Mouse (Mus musculus) lung, embryonic 15.5 days (tissue): ENCODE data around the gene Olfr1019. TPM values are rescaled to one million over a fixed set of nuclear protein-coding genes. Genes with fewer than 3 reads are reported as not detected.

Experiments used
- ATAC-seq: fragments of 200-750 bp; cut with Nextera tagmentation; 2 replicates; pipeline ENCODE4 v1.8.0; 2017; ENCODE audit warnings: moderate number of reproducible peaks, borderline replicate concordance; ENCODE audit not compliant: low FRiP score, low TSS enrichment; ENCODE audit errors: extremely low read depth
- H3K27ac ChIP-seq: fragments of 300-500 bp; sonication (generic); 2 replicates; pipeline ENCODE4 v1.5.1; 2015; ENCODE audit warnings: moderate library complexity, mild to moderate bottlenecking, inconsistent platforms
- H3K27me3 ChIP-seq: fragments of 300-500 bp; sonication (generic); 2 replicates; pipeline ENCODE4 v1.6.1; 2015; ENCODE audit warnings: inconsistent platforms
- H3K36me3 ChIP-seq: fragments of 300-500 bp; sonication (generic); 2 replicates; pipeline ENCODE4 v1.6.1; 2015; ENCODE audit warnings: inconsistent platforms
- H3K4me1 ChIP-seq: fragments of 300-500 bp; sonication (generic); 2 replicates; pipeline ENCODE4 v1.6.1; 2015; ENCODE audit warnings: inconsistent platforms
- H3K4me2 ChIP-seq: fragments of 300-500 bp; sonication (generic); 2 replicates; pipeline ENCODE4 v1.6.1; 2015; ENCODE audit warnings: inconsistent platforms, mild to moderate bottlenecking, moderate library complexity
- H3K4me3 ChIP-seq: fragments of 300-500 bp; sonication (generic); 2 replicates; pipeline ENCODE4 v1.5.1; 2015; ENCODE audit warnings: mild to moderate bottlenecking, inconsistent platforms
- H3K9ac ChIP-seq: fragments of 300-500 bp; sonication (generic); 2 replicates; pipeline ENCODE4 v1.6.1; 2015; ENCODE audit warnings: inconsistent platforms
- H3K9me3 ChIP-seq: fragments of 300-500 bp; sonication (generic); 2 replicates; pipeline ENCODE4 v1.6.1; 2016; ENCODE audit warnings: inconsistent platforms
- WGBS: fragments of 180-500 bp; shearing (Covaris S2); methylation state at CpG from one replicate; pipeline ENCODE4 v1.1.7; 2015; 5-methylcytosine and 5-hydroxymethylcytosine counted together
- polyA plus RNA-seq: library from polyadenylated mRNA; unstranded; fragments of >200 nt; fragmentation: Nextera tagmentation; extraction: Ambion mirVana; gene quantifications from 2 replicates; pipeline ENCODE4 v1.2.1, GENCODE M21; 2015

The Olfr1019 gene
- polyA plus RNA-seq, result not detected in 2 replicates

DNA sequence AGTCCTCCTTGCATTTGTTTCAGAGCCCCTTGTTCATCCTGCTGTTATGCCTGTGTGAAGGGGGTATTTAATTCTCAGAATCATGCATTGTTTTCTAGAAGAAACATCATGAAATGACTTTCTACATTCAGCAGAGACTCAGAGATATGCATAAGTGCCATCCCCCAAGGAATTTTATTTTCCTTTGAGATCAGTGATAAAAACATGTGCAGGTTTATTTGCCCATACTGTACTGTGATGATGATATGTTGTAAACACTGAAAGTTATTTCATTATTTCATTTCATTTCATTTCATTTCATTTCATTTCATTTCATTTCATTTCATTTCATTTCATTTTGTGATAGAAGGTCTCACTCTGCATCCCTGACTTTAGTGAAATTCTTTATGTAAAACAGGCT is at the start of gene Olfr1019:
TSS of gene Olfr1019 (minus strand) at position 101 of the 400 bp plus-strand sequence.
- Histone ChIP-seq H3K9ac (no peak within 1 kb of the TSS), H3K27me3 (no peaks in the 10 kb centered on the region), H3K4me3 (no peak within 1 kb of the TSS), H3K4me2 (no peak within 1 kb of the TSS), H3K27ac (no peak within 1 kb of the TSS), H3K4me1 (no peaks in the 10 kb centered on the region), H3K36me3 (no peaks in the 10 kb centered on the region), H3K9me3 (no peaks in the 10 kb centered on the region)
- no peak for ATAC-seq

DNA sequence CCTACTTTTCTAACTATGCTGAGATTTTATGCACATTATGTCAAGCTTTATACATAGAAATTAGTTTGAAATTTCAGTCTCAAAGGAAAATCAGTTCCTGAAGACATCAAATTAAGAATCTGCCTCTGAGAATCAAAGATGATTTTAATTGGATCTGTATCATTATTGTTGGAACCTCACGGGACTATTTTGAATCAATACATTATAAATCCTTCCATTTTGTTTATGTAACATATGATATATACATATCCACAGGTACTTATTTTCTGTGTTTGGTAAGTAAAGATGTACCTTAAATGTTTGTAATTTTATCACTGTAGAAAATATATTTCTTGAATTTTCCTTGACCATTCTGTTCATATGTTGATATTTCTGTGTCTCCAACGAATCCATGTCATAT is 40.1 kb upstream of the Olfr1019 start, which contains the start of gene Olfr1023:
TSS of gene Olfr1023 (plus strand) at position 301 of the 400 bp plus-strand sequence.
- no peaks in the 10 kb centered on the region for H3K27me3 ChIP-seq
- no peaks in the 10 kb centered on the region for H3K4me1 ChIP-seq
- no peak within 1 kb of the TSS for H3K4me2 ChIP-seq
- no peak within 1 kb of the TSS for H3K27ac ChIP-seq
- H3K9ac ChIP-seq, result no peak within 1 kb of the TSS
- H3K9me3 ChIP-seq, result no peaks in the 10 kb centered on the region
- H3K4me3 ChIP-seq, result no peak within 1 kb of the TSS
- ATAC-seq, result no peak
- 66% methylated on average over 2 of the region's 2 CpGs for WGBS
- H3K36me3 ChIP-seq, result no peaks in the 10 kb centered on the region

DNA sequence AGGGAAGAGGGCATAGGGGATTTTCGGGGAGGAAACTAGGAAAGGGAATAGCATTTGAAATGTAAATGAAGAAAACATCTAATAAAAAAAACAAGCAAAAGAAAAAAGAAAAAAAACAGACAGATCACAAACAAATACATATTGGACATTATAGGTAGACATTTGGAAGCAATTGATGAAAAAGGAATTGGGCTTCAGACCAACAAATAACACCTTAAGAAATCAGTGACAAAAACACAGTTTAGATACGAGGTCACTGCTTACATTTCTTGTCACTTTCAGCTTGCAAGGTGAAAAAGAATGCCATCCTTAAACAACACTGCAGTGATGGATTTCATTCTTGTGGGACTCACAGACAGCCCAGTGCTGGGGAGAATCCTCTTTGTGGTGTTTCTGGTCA is 23.0 kb upstream of the Olfr1019 start, which contains the start of gene Olfr1022:
TSS of gene Olfr1022 (plus strand) at position 301 of the 400 bp plus-strand sequence.
- H3K4me1 ChIP-seq, result no peaks in the 10 kb centered on the region
- no peak within 1 kb of the TSS for H3K27ac ChIP-seq
- H3K27me3 ChIP-seq, result no peaks in the 10 kb centered on the region
- H3K36me3 ChIP-seq, result no peaks in the 10 kb centered on the region
- 25% methylated on average over 2 of the region's 2 CpGs for WGBS
- H3K9ac ChIP-seq, result no peak within 1 kb of the TSS
- ATAC-seq, result no peak
- no peak within 1 kb of the TSS for H3K4me2 ChIP-seq
- no peak within 1 kb of the TSS for H3K4me3 ChIP-seq
- no peaks in the 10 kb centered on the region for H3K9me3 ChIP-seq

DNA sequence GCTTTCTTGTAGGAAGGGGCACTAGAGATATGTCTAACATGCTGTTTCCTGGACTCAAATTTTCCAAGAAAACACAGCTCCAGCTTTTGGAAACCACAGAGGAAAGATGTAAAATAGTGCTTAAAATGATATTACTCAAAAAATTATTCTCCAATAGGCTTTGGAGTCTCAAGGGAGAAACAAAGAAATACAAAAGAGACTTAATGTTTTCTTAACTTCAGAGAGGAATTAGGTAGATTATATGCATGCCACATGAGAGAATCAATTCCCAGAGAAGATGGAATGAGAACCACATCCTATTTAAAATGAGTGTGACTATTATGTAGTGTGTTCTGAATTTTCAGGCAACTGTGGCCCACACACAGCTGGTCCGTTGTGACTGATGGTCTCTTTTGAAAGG is 1.4 kb upstream of the Olfr1019 start, which contains the start of gene Olfr1020:
TSS of gene Olfr1020 (plus strand) at position 301 of the 400 bp plus-strand sequence.
- Histone ChIP-seq H3K36me3 (no peaks in the 10 kb centered on the region), H3K27ac (no peak within 1 kb of the TSS), H3K4me2 (no peak within 1 kb of the TSS), H3K4me3 (no peak within 1 kb of the TSS), H3K4me1 (no peaks in the 10 kb centered on the region), H3K9ac (no peak within 1 kb of the TSS), H3K9me3 (no peaks in the 10 kb centered on the region), H3K27me3 (no peaks in the 10 kb centered on the region)
- no peak for ATAC-seq
- 81% methylated on average over 1 of the region's 1 CpGs for WGBS

DNA sequence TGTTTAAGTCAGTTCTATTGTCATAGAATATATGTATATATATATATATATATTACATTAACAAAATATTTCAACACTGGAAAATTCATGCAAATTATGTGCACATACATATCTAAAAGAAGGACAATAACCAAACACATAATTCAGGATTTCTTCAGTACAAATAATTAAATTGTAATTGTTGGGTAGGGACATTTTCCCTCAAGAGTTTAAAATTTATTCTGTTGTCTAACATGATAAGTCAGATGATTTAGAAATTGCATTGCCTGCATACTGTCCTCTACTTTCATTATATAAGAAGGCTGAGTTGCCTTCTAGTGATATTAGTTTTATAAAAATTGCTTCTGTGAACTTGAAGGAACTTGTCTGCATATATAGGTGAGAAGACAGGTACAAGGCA is 27.1 kb downstream of the Olfr1019 start, which contains the start of gene Olfr1018:
TSS of gene Olfr1018 (plus strand) at position 301 of the 400 bp plus-strand sequence.
- Histone ChIP-seq H3K9me3 (no peaks in the 10 kb centered on the region), H3K27me3 (no peaks in the 10 kb centered on the region), H3K9ac (no peak within 1 kb of the TSS), H3K4me2 (no peak within 1 kb of the TSS), H3K27ac (no peak within 1 kb of the TSS), H3K36me3 (no peaks in the 10 kb centered on the region), H3K4me3 (no peak within 1 kb of the TSS), H3K4me1 (no peaks in the 10 kb centered on the region)
- no peak for ATAC-seq

DNA sequence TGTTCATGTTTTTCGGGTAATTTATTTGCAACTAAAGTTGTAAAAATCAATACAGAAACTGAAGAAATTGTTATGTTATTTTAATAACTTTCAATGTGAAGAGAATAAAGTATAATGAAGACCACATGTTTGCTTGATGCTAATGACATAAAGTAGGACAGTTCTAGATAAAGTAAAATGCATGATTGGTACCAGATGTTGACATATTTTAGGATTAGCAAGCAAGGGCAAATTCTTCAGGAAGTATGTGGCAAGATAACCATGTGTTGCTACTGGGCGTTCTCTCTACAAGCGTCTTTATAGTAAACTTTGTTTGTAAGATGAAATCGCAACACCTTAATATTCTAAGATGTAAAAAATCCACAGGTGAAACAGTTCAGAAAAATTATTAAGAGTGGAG is 40.8 kb downstream of the Olfr1019 start:
- ATAC-seq, result no peak
- WGBS, result 66% methylated on average over 4 of the region's 4 CpGs

DNA sequence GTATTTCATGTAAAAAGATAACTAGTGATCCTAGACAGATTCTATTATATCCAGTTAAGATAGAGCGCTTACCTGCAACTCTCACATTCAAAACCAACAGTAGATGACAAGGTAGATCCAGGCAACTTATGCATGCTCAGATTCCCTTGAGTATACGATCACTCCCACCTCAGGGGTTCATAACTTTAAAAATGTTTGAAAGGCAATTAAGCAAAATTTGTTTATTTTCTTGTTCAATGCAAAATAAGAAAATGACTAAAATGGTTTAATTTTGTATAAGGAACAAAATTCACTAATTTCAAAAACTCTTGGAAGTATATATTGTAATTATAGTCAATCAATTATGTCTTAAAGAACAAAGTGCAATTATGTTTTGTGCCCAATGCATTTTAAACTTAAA is 42.8 kb downstream of the Olfr1019 start, which contains the start of gene Olfr1016:
TSS of gene Olfr1016 (minus strand) at position 101 of the 400 bp plus-strand sequence.
- Histone ChIP-seq H3K27ac (no peak within 1 kb of the TSS), H3K4me3 (no peak within 1 kb of the TSS), H3K4me1 (no peaks in the 10 kb centered on the region), H3K9ac (no peak within 1 kb of the TSS), H3K4me2 (no peak within 1 kb of the TSS), H3K9me3 (no peaks in the 10 kb centered on the region), H3K36me3 (no peaks in the 10 kb centered on the region), H3K27me3 (no peaks in the 10 kb centered on the region)
- WGBS, result 85% methylated on average over 2 of the region's 2 CpGs
- no peak for ATAC-seq

More for the DNA sequence above, 40.8 kb downstream of the Olfr1019 start:
- no peak overlapping the region for H3K27ac ChIP-seq
- H3K36me3 ChIP-seq, result no peaks in the 10 kb centered on the region
- no peaks in the 10 kb centered on the region for H3K9me3 ChIP-seq
- H3K9ac ChIP-seq, result no peak overlapping the region
- no peak overlapping the region for H3K4me2 ChIP-seq
- no peaks in the 10 kb centered on the region for H3K4me1 ChIP-seq
- H3K27me3 ChIP-seq, result no peaks in the 10 kb centered on the region
- H3K4me3 ChIP-seq, result no peak overlapping the region

DNA sequence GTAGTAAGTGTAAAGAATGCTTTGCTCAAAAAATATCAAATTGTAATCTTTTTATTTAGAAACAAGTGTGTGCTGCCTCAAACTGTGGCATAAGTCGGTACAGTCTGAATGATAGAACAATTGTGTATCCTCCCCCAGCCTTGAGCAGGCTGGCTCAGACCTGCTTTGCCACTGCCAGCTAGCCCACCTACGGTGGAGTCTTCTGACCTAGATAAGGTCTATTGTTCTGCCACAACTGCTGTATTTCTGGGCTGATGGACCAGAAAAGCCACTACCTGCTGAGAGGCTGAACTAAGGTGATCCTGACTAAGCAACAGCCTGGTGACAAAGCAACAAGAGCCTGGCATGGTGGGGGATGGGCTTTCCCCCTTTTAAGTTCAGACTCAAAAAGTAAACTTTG is 53.0 kb downstream of the Olfr1019 start:
- no peak overlapping the region for H3K4me2 ChIP-seq
- H3K9me3 ChIP-seq, result no peaks in the 10 kb centered on the region; the same call in 1 of the 2 replicates
- no peak overlapping the region for H3K4me3 ChIP-seq
- H3K9ac ChIP-seq, result no peak overlapping the region
- H3K4me1 ChIP-seq, result no peaks in the 10 kb centered on the region
- 44% methylated on average over 2 of the region's 2 CpGs for WGBS
- H3K36me3 ChIP-seq, result no peaks in the 10 kb centered on the region
- ATAC-seq, result no peak
- H3K27me3 ChIP-seq, result no peaks in the 10 kb centered on the region
- no peak overlapping the region for H3K27ac ChIP-seq

Other genes with a start within 250 kb of the Olfr1019 start
- not detected in 2 replicates for gene Olfr1000, start 233.6 kb downstream of the Olfr1019 start, polyA plus RNA-seq
- gene Olfr1002, start 194.8 kb downstream of the Olfr1019 start, polyA plus RNA-seq, result not detected in 2 replicates
- not detected in 2 replicates for gene Olfr154, start 181.0 kb downstream of the Olfr1019 start, polyA plus RNA-seq
- not detected in 2 replicates for gene Olfr1006, start 166.7 kb downstream of the Olfr1019 start, polyA plus RNA-seq
- not detected in 2 replicates for gene Olfr1008, start 156.1 kb downstream of the Olfr1019 start, polyA plus RNA-seq
- not detected in 2 replicates for gene Olfr1009, start 130.1 kb downstream of the Olfr1019 start, polyA plus RNA-seq
- not detected in 2 replicates for gene Olfr1012, start 82.7 kb downstream of the Olfr1019 start, polyA plus RNA-seq
- gene Olfr1013, start 78.4 kb downstream of the Olfr1019 start, polyA plus RNA-seq, result not detected in 2 replicates
- not detected in 2 replicates for gene Olfr1014, start 72.8 kb downstream of the Olfr1019 start, polyA plus RNA-seq
- not detected in 2 replicates for gene Olfr1015, start 63.5 kb downstream of the Olfr1019 start, polyA plus RNA-seq
- not detected in 2 replicates for gene Olfr1016, start 42.9 kb downstream of the Olfr1019 start, polyA plus RNA-seq
- gene Olfr1018, start 27.0 kb downstream of the Olfr1019 start, polyA plus RNA-seq, result not detected in 2 replicates
- not detected in 2 replicates for gene Olfr1020, start 1.5 kb upstream of the Olfr1019 start, polyA plus RNA-seq
- not detected in 2 replicates for gene Olfr1022, start 23.1 kb upstream of the Olfr1019 start, polyA plus RNA-seq
- gene Olfr1023, start 40.2 kb upstream of the Olfr1019 start, polyA plus RNA-seq, result not detected in 2 replicates
- gene Olfr1024, start 59.6 kb upstream of the Olfr1019 start, polyA plus RNA-seq, result not detected in 2 replicates
- gene Olfr1025-ps1, start 69.7 kb upstream of the Olfr1019 start, polyA plus RNA-seq, result not detected in 2 replicates
- gene Olfr1026, start 76.1 kb upstream of the Olfr1019 start, polyA plus RNA-seq, result not detected in 2 replicates
- not detected in 2 replicates for gene Olfr1028, start 105.0 kb upstream of the Olfr1019 start, polyA plus RNA-seq
- gene Olfr1029, start 128.4 kb upstream of the Olfr1019 start, polyA plus RNA-seq, result not detected in 2 replicates
- not detected in 2 replicates for gene Olfr1030, start 133.8 kb upstream of the Olfr1019 start, polyA plus RNA-seq
- not detected in 2 replicates for gene Olfr1031, start 144.8 kb upstream of the Olfr1019 start, polyA plus RNA-seq
- gene Olfr1032, start 160.1 kb upstream of the Olfr1019 start, polyA plus RNA-seq, result not detected in 2 replicates
- gene Olfr1033, start 175.2 kb upstream of the Olfr1019 start, polyA plus RNA-seq, result 2.3 and 3.1 TPM in 2 replicates
- gene Olfr1034, start 200.4 kb upstream of the Olfr1019 start, polyA plus RNA-seq, result not detected in 2 replicates
- gene Olfr1036, start 228.5 kb upstream of the Olfr1019 start, polyA plus RNA-seq, result not detected in 2 replicates
- not detected in 2 replicates for gene Olfr1037, start 241.9 kb upstream of the Olfr1019 start, polyA plus RNA-seq